Mouse (Mus musculus) liver, adult 2 months (tissue): ENCODE measurements around the gene Rasa4. TPM values are rescaled to one million over a fixed set of nuclear protein-coding genes. Genes with fewer than 3 reads are reported as not detected.

ENCODE experiments used
- DNase-seq: peaks from one replicate; pipeline ENCODE4 v3.0.0-alpha.2; 2011; ENCODE audit warnings: low read depth, low spot score; ENCODE audit errors: extremely low read depth
- H3K27ac ChIP-seq: fragments of 200-500 bp; replicated peaks from 2 replicates; pipeline ENCODE4 v1.5.1; 2012; ENCODE audit warnings: low read depth, mild to moderate bottlenecking, control low read depth, inconsistent platforms, low read length; ENCODE audit not compliant: insufficient read depth
- H3K27me3 ChIP-seq: fragments of 200-500 bp; 2 replicates; pipeline ENCODE4 v1.6.1; 2012; ENCODE audit warnings: mild to moderate bottlenecking, moderate library complexity, low read length, inconsistent platforms; ENCODE audit not compliant: control insufficient read depth, insufficient read depth
- H3K36me3 ChIP-seq: fragments of 200-500 bp; 2 replicates; pipeline ENCODE4 v1.6.1; 2012; ENCODE audit warnings: low read length, inconsistent platforms; ENCODE audit not compliant: control insufficient read depth, insufficient read depth
- H3K4me1 ChIP-seq: fragments of 200-500 bp; 2 replicates; pipeline ENCODE4 v1.6.1; 2011; ENCODE audit warnings: low read length; ENCODE audit not compliant: control insufficient read depth, insufficient read depth
- H3K4me3 ChIP-seq: fragments of 200-500 bp; 2 replicates; pipeline ENCODE4 v1.5.1; 2011; ENCODE audit warnings: low read depth, mild to moderate bottlenecking, control low read depth, low read length, moderate library complexity; ENCODE audit not compliant: insufficient read depth
- H3K79me2 ChIP-seq: fragments of 200-500 bp; 2 replicates; pipeline ENCODE4 v1.6.1; 2012; ENCODE audit warnings: inconsistent platforms, mild to moderate bottlenecking, low read length, moderate library complexity; ENCODE audit not compliant: control insufficient read depth, insufficient read depth
- H3K9ac ChIP-seq: fragments of 200-500 bp; 2 replicates; pipeline ENCODE4 v1.6.1; 2012; ENCODE audit warnings: low read depth, mild to moderate bottlenecking, control low read depth, inconsistent platforms, low read length
- CTCF ChIP-seq: fragments of 200-500 bp; IDR thresholded peaks from 2 replicates; pipeline ENCODE4 v1.5.1; 2011; ENCODE audit warnings: low read depth, low read length, control low read depth
- POLR2A ChIP-seq: fragments of 200-500 bp; IDR thresholded peaks from 2 replicates; pipeline ENCODE4 v1.6.1; 2011; ENCODE audit warnings: low read length, control low read depth; ENCODE audit not compliant: insufficient read depth; ENCODE audit errors: extremely low read depth
- WGBS: fragments of 180-500 bp; shearing (Covaris S2); methylation state at CpG from one replicate; pipeline ENCODE4 v1.1.7; 2018; 5-methylcytosine and 5-hydroxymethylcytosine counted together
- polyA plus RNA-seq: library from polyadenylated mRNA; depleted of rRNA; stranded (reverse); fragments of >200 nt; gene quantifications from 2 replicates; pipeline ENCODE4 v1.2.3, GENCODE M21; 2012
- total RNA-seq: library from RNA; depleted of rRNA; stranded (reverse); fragments of >200 nt; gene quantifications from 2 replicates; pipeline ENCODE4 v1.2.3, GENCODE M21; 2014

Gene Rasa4
- total and polyA plus RNA-seq, 2 experiments = 1.0 to 2.0 TPM

- no peak overlapping the region for H3K9ac ChIP-seq
- DNase-seq = no peak
- TF ChIP-seq CTCF (no peak), POLR2A (no peak)
Observed at GRCm38 (mm10) chr5:136073526-136073925, 10.2 kb upstream of the Rasa4 start.

GRCm38 (mm10) chr5:136075076-136075475, 8.6 kb upstream of the Rasa4 start:
- Histone ChIP-seq H3K9ac (no peak overlapping the region), H3K79me2 (no peaks in the 10 kb centered on the region), H3K4me1 (no peaks in the 10 kb centered on the region), H3K27me3 (no peaks in the 10 kb centered on the region), H3K4me3 (no peak overlapping the region), H3K36me3 (no peaks in the 10 kb centered on the region), H3K27ac (no peak overlapping the region)
- 83% methylated on average over 5 of the region's 5 CpGs for WGBS
- TF ChIP-seq CTCF (no peak), POLR2A (no peak)
- no peak for DNase-seq

More at GRCm38 (mm10) chr5:136073526-136073925, 10.2 kb upstream of the Rasa4 start:
- WGBS = 67% methylated on average over 11 of the region's 11 CpGs
- Histone ChIP-seq H3K27me3 (no peaks in the 10 kb centered on the region), H3K4me3 (no peak overlapping the region), H3K36me3 (no peaks in the 10 kb centered on the region), H3K27ac (no peak overlapping the region), H3K4me1 (no peaks in the 10 kb centered on the region), H3K79me2 (no peaks in the 10 kb centered on the region)

GRCm38 (mm10) chr5:136076284-136076683, 7.4 kb upstream of the Rasa4 start:
- no peak overlapping the region for H3K27ac ChIP-seq
- H3K9ac ChIP-seq = no peak overlapping the region
- H3K4me3 ChIP-seq = no peak overlapping the region
- TF ChIP-seq CTCF (no peak), POLR2A (no peak)
- no peak for DNase-seq
- H3K79me2 ChIP-seq = no peaks in the 10 kb centered on the region
- H3K27me3 ChIP-seq = no peaks in the 10 kb centered on the region
- no peaks in the 10 kb centered on the region for H3K4me1 ChIP-seq
- 56% methylated on average over 7 of the region's 7 CpGs for WGBS
- no peaks in the 10 kb centered on the region for H3K36me3 ChIP-seq

GRCm38 (mm10) chr5:136077001-136077550, 6.6 kb upstream of the Rasa4 start:
- peak overlapping the region; percentile 60 for H3K27ac ChIP-seq
- no peaks in the 10 kb centered on the region for H3K36me3 ChIP-seq
- H3K79me2 ChIP-seq = no peaks in the 10 kb centered on the region
- DNase-seq = no peak
- WGBS = 71% methylated on average over 9 of the region's 9 CpGs
- no peak overlapping the region for H3K4me3 ChIP-seq
- H3K9ac ChIP-seq = no peak overlapping the region; the same call in 1 of the 2 replicates
- H3K27me3 ChIP-seq = no peaks in the 10 kb centered on the region
- H3K4me1 ChIP-seq = no peaks in the 10 kb centered on the region
- TF ChIP-seq POLR2A = no peak

GRCm38 (mm10) chr5:136078136-136078535, 5.6 kb upstream of the Rasa4 start:
- H3K27ac ChIP-seq = no peak overlapping the region
- 97% methylated on average over 5 of the region's 5 CpGs for WGBS
- H3K9ac ChIP-seq = no peak overlapping the region
- H3K4me3 ChIP-seq = no peak overlapping the region
- TF ChIP-seq POLR2A (no peak), CTCF (no peak)
- H3K27me3 ChIP-seq = no peaks in the 10 kb centered on the region
- H3K79me2 ChIP-seq = no peaks in the 10 kb centered on the region
- DNase-seq = no peak
- no peaks in the 10 kb centered on the region for H3K4me1 ChIP-seq
- no peaks in the 10 kb centered on the region for H3K36me3 ChIP-seq

GRCm38 (mm10) chr5:136082345-136082744, 1.4 kb upstream of the Rasa4 start:
- no peak overlapping the region for H3K4me3 ChIP-seq
- DNase-seq = no peak
- 0 out of 2 replicates have a peak, but pooled peaks cover 6% of the 10 kb centered on the region for H3K27me3 ChIP-seq
- WGBS = 88% methylated on average over 4 of the region's 4 CpGs
- no peaks in the 10 kb centered on the region for H3K79me2 ChIP-seq
- H3K27ac ChIP-seq = no peak overlapping the region
- TF ChIP-seq POLR2A (no peak), CTCF (no peak)
- no peaks in the 10 kb centered on the region for H3K36me3 ChIP-seq
- no peak overlapping the region for H3K9ac ChIP-seq
- H3K4me1 ChIP-seq = peaks cover 2% of the 10 kb centered on the region
